Mouse (Mus musculus) embryonic facial prominence, embryonic 15.5 days (tissue): ENCODE data around the gene Kbtbd6. TPM values are rescaled to one million over a fixed set of nuclear protein-coding genes. Genes with fewer than 3 reads are reported as not detected.

Source experiments
- ATAC-seq: fragments of 200-750 bp; cut with Nextera tagmentation; 2 replicates; pipeline ENCODE4 v1.8.0; 2017; ENCODE audit warnings: low read depth, moderate TSS enrichment; ENCODE audit not compliant: insufficient number of reproducible peaks, low FRiP score, low TSS enrichment
- H3K27ac ChIP-seq: fragments of 300-500 bp; sonication (generic); replicated peaks from 2 replicates; pipeline ENCODE4 v1.5.1; 2015; ENCODE audit warnings: mild to moderate bottlenecking, inconsistent platforms
- H3K27me3 ChIP-seq: fragments of 300-500 bp; sonication (generic); 2 replicates; pipeline ENCODE4 v1.6.1; 2015; ENCODE audit warnings: inconsistent platforms
- H3K36me3 ChIP-seq: fragments of 300-500 bp; sonication (generic); 2 replicates; pipeline ENCODE4 v1.6.1; 2015; ENCODE audit warnings: mild to moderate bottlenecking, inconsistent platforms
- H3K4me1 ChIP-seq: fragments of 300-500 bp; sonication (generic); 2 replicates; pipeline ENCODE4 v1.6.1; 2015; ENCODE audit warnings: inconsistent platforms
- H3K4me2 ChIP-seq: fragments of 300-500 bp; sonication (generic); replicated peaks from 2 replicates; pipeline ENCODE4 v1.6.1; 2015; ENCODE audit warnings: mild to moderate bottlenecking, inconsistent platforms
- H3K4me3 ChIP-seq: fragments of 300-500 bp; sonication (generic); replicated peaks from 2 replicates; pipeline ENCODE4 v1.5.1; 2015; ENCODE audit warnings: mild to moderate bottlenecking, inconsistent platforms
- H3K9ac ChIP-seq: fragments of 300-500 bp; sonication (generic); 2 replicates; pipeline ENCODE4 v1.6.1; 2015; ENCODE audit warnings: inconsistent platforms
- H3K9me3 ChIP-seq: fragments of 300-500 bp; sonication (generic); replicated peaks from 2 replicates; pipeline ENCODE4 v1.6.1; 2016; ENCODE audit warnings: inconsistent platforms
- WGBS: fragments of 180-500 bp; shearing (Covaris S2); methylation state at CpG from one replicate; pipeline ENCODE4 v1.1.7; 2015; 5-methylcytosine and 5-hydroxymethylcytosine counted together
- polyA plus RNA-seq: library from polyadenylated mRNA; unstranded; fragments of >200 nt; fragmentation: Nextera tagmentation; extraction: Ambion mirVana; gene quantifications from 2 replicates; pipeline ENCODE4 v1.2.1, GENCODE M21; 2015

The Kbtbd6 gene
- polyA plus RNA-seq, 1 experiment from 2014 or later, result 2.7 TPM

DNA sequence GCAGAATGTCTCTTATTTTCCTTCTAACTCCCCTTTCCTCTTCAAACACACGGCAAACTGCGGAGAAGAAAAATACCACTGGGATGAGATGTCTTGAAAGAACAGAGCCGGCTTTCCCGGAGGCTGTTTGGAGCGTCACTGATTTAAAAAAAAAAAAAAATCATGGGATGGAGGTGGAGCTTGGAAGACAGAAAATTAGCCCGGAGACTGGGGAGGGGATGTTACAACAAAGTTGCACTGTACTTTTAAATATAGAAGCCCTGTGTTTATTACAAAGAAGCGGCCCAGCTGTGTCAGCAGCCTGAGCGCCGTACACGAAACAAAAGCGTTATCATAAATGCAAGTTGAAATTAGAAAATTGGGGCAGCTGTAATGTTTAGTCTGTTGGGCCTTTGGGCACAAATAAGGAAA lies 30.6 kb downstream of the Kbtbd6 start:
- Histone ChIP-seq H3K4me2 (peak overlapping the region; percentile 67), H3K4me3 (peak overlapping the region; percentile 99), H3K27ac (peak overlapping the region; percentile 100), H3K27me3 (no peaks in the 10 kb centered on the region), H3K9ac (peak overlapping the region; percentile 100), H3K9me3 (no peaks in the 10 kb centered on the region), H3K4me1 (peaks cover 47% of the 10 kb centered on the region), H3K36me3 (peaks cover 6% of the 10 kb centered on the region; the same call in 1 of the 2 replicates)
- ATAC-seq, result no peak
- under 1% methylated on average over 11 of the region's 11 CpGs for WGBS

DNA sequence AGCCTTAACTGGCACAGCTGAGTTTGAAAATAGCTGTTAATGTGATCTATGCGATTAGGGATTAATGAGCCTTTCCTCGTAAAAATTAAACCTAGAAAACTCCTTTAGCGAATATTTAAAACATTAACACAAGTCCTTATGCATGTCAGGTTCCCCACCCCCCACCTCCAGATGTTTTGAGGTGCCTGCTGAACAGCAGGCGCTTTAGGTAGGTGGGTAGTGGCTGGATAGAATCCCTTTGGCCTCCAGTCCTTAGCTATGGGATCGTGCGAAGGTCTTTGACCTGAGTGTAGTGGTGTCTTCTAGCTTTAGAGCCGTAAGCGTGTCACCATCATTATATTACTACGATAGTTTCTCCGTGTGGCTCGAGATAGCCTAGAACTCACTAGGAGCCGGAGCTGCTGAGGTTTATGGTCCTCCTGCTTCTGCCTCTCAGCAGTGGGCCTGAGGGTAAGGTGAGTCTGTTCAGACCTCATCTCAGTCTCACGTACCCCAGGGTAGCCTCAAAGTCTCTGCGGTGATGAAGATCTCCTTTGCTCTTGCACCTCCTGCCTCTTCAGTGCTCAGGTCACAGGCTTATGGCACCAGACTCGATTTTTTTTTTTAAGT lies 31.2 kb downstream of the Kbtbd6 start:
- Histone ChIP-seq H3K4me2 (peak overlapping the region; percentile 67), H3K27me3 (no peaks in the 10 kb centered on the region), H3K9ac (peak overlapping the region; percentile 100), H3K27ac (peak overlapping the region; percentile 100), H3K4me3 (peak overlapping the region; percentile 99), H3K36me3 (peaks cover 3% of the 10 kb centered on the region; the same call in 1 of the 2 replicates), H3K4me1 (peaks cover 52% of the 10 kb centered on the region), H3K9me3 (no peaks in the 10 kb centered on the region)
- 16% methylated on average over 15 of the region's 15 CpGs for WGBS
- ATAC-seq, result no peak

DNA sequence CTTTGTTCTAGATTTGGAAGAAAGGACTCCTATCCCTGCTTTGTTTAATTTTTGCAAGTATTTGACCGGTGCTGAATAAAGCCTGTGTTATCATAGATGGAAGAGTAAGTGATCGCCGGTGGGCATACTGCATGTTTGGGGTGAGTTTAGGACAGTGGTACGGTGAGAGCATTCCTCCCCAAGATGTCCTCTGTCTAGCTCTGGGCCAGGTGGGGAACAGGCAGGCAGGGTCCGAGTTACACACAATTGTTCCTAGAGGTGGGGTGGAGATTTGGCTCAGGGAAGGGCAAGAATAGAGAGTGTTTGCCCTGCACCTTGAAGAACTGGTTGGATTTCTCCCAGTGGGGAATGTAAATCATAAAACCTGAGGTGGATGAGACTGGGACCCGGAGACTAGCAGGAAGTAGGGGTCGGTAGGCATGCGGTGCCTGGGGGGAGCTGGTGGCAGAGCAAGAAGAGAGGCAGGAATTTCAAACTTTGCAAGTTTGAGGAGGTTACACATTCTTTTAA lies 32.0 kb downstream of the Kbtbd6 start:
- Histone ChIP-seq H3K4me3 (peak overlapping the region; percentile 99), H3K36me3 (peaks cover 3% of the 10 kb centered on the region; the same call in 1 of the 2 replicates), H3K4me2 (peak overlapping the region; percentile 67), H3K9me3 (no peaks in the 10 kb centered on the region), H3K9ac (no peak overlapping the region), H3K4me1 (peaks cover 55% of the 10 kb centered on the region), H3K27ac (peak overlapping the region; percentile 100), H3K27me3 (no peaks in the 10 kb centered on the region)
- ATAC-seq, result no peak
- 48% methylated on average over 8 of the region's 8 CpGs for WGBS

DNA sequence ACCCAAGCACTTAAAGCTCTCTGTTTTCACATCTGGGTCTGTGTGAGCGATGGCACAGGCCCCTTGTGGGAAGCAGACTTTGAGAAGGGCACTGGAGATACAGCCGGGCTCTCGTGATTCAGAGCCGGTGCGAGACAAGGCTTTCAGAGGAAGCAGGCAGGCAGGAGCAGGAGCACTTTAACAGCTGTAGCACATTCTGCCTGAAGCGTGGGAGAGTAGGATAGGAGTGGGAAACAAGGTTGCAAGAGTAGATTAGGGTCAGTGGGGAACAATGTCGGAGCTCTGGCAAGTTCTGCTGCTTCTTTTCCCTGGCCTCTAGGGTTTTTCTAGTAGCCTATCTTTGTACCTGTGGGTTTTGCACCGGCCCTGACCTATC lies 35.0 kb downstream of the Kbtbd6 start:
- no peaks in the 10 kb centered on the region for H3K36me3 ChIP-seq
- no peak for ATAC-seq
- H3K27me3 ChIP-seq, result no peaks in the 10 kb centered on the region
- peak overlapping the region; percentile 39; the same call in 1 of the 2 replicates for H3K4me3 ChIP-seq
- H3K9me3 ChIP-seq, result no peaks in the 10 kb centered on the region
- peak overlapping the region; percentile 56 for H3K4me2 ChIP-seq
- peaks cover 45% of the 10 kb centered on the region for H3K4me1 ChIP-seq
- H3K27ac ChIP-seq, result peak overlapping the region; percentile 44
- WGBS, result 23% methylated on average over 8 of the region's 8 CpGs
- no peak overlapping the region for H3K9ac ChIP-seq

DNA sequence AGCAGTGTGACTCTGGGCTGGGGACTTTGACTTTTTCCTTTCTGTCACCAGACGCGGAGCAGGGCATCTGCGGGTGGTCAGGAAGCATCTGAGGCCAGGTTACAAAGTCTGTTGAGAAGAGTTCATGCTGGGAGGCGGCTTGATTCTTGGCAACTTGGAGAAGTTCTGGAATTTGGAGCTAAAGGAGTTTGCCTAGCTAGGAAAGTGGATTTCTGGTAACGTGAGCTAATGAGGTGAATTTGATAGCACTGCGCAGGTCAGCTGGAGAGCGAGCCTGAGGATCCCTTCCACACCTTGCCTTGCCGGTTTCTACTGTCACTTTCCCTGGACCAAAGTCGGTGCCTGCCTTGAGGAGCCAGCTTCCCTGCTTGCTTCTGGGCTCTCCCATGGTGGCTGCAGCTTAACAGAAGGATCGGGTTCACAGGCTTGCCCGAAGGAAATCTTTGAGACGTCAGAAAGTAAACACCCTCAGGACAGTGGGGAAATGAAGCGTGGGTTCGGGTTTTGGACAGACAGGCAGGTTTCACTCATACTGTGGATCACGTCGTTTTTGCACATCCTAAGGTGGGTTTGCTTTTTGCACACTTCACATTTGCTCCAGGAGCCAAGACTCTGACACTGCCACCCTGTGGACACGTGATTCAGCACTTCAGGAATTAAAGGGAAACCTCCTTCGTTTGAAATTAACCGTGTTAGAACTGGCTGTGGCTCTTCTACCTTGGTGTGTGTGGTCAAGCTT lies 35.5 kb downstream of the Kbtbd6 start:
- 6% methylated on average over 19 of the region's 19 CpGs for WGBS
- peak overlapping the region; percentile 56 for H3K4me2 ChIP-seq
- peaks cover 45% of the 10 kb centered on the region for H3K4me1 ChIP-seq
- H3K36me3 ChIP-seq, result 0 out of 2 replicates have a peak, but pooled peaks cover 4% of the 10 kb centered on the region
- ATAC-seq, result no peak
- H3K9ac ChIP-seq, result no peak overlapping the region
- H3K4me3 ChIP-seq, result peak overlapping the region; percentile 39
- no peaks in the 10 kb centered on the region for H3K9me3 ChIP-seq
- no peaks in the 10 kb centered on the region for H3K27me3 ChIP-seq
- peak overlapping the region; percentile 44 for H3K27ac ChIP-seq

DNA sequence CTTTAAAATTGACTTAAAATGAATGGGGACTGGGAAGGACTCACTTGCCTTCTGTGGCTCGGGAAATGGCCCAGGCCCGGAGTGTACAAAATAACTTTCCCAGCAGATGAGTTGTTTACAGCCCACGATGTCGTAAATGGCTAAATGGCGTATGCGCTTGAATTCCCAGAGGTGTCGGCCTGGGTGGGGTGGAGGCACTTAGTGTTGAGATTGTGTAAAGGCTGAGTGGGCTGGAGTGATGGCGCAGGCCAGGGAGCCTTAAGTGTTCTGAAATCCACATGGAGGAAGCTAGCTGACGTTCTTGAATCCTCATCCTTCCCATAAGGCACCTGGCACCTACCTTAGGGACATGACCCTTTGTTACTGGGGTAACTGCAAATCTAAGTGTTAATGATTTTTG lies 36.9 kb downstream of the Kbtbd6 start:
- Histone ChIP-seq H3K27ac (no peak overlapping the region), H3K4me2 (no peak overlapping the region), H3K9ac (no peak overlapping the region), H3K27me3 (no peaks in the 10 kb centered on the region), H3K4me1 (peaks cover 36% of the 10 kb centered on the region), H3K9me3 (no peaks in the 10 kb centered on the region), H3K4me3 (no peak overlapping the region), H3K36me3 (0 out of 2 replicates have a peak, but pooled peaks cover 4% of the 10 kb centered on the region)
- ATAC-seq, result no peak
- 79% methylated on average over 9 of the region's 9 CpGs for WGBS

DNA sequence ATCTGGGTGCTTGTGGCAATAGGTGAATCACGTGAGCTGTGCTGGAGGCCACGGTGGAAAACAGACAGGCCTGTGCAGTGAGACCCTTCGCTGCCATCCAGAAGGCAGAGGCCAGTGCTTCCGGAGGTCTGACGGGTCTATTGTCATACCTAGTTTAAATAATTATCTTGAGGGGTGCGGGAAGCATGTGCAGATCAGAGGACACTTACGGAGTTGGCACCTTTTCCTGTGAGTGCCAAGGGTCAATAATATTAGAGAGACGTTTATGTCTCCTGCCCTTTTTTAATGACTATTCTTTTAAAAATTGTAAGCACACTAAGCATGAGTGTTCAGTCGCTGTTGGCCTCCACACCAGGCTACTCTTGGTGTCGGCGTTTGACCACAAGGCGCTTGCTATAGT lies 37.5 kb downstream of the Kbtbd6 start:
- Histone ChIP-seq H3K36me3 (0 out of 2 replicates have a peak, but pooled peaks cover 4% of the 10 kb centered on the region), H3K4me2 (no peak overlapping the region), H3K9ac (no peak overlapping the region), H3K4me1 (peaks cover 31% of the 10 kb centered on the region), H3K27me3 (no peaks in the 10 kb centered on the region), H3K9me3 (no peaks in the 10 kb centered on the region), H3K4me3 (no peak overlapping the region), H3K27ac (no peak overlapping the region)
- no peak for ATAC-seq
- 76% methylated on average over 12 of the region's 12 CpGs for WGBS

DNA sequence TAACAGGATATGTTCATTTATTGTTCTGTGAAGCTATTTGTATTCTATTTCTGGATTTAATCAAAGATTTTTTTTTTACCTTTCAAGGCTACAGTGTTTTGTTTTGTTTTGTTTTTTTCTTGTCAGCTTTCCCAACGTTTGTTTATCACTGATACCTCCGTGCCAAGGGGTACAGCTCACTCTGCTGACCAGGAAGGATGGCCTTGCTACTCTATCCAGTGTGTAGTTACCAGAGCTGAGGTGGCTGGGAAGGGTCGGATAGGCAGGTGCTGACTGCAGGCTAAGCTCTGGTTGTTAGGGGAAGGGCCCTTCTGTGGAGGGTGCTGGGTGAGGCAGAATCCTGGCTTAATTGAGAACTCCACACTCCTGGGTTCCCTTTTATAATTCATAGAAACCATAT lies 38.6 kb downstream of the Kbtbd6 start:
- Histone ChIP-seq H3K4me3 (no peak overlapping the region), H3K9me3 (no peaks in the 10 kb centered on the region), H3K4me1 (peaks cover 25% of the 10 kb centered on the region), H3K27ac (no peak overlapping the region), H3K9ac (no peak overlapping the region), H3K27me3 (no peaks in the 10 kb centered on the region), H3K36me3 (0 out of 2 replicates have a peak, but pooled peaks cover 4% of the 10 kb centered on the region), H3K4me2 (no peak overlapping the region)
- 70% methylated on average over 3 of the region's 3 CpGs for WGBS
- no peak for ATAC-seq

DNA sequence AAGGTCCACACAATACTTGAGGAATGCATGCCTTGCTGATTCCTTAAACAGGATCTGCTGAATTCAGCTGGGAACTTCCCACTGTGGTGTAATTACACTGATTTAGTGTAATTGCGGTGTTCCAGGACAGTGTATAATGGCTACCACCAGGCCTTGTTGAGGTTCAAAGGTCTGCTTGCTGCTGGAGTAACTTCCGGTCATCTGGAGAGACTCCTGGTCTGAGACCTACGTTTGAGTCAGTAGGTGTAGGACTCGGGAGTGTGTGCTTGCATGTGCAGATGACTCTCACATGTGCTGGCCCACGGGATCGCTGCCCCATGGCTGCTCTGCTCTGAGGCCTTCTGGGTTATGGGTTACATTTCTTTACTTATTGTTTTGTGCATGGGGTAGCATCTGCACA lies 42.7 kb downstream of the Kbtbd6 start:
- WGBS, result 55% methylated on average over 6 of the region's 6 CpGs

DNA sequence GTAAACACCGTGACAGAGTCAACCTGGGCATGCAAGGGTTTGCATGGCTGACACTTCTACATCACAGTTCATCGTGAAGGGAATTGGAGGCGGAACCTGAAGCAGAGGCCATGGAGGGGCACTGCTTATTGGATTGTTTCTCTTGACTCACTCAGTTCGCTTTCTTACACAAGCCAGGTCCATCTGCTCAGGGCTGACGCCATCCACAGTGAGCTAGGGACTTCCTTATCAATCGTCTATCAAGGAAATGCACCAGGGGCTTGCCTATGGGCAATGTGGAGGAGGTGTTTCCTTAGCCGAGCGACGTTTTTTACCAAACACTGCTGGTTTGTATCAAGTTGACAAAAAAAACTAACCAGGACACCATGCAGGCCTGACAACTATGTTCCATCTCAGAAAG lies 47.7 kb downstream of the Kbtbd6 start:
- WGBS, result 71% methylated on average over 9 of the region's 9 CpGs
- H3K4me1 ChIP-seq, result peaks cover 7% of the 10 kb centered on the region; the same call in 1 of the 2 replicates
- no peak overlapping the region for H3K4me3 ChIP-seq
- no peaks in the 10 kb centered on the region for H3K9me3 ChIP-seq
- H3K36me3 ChIP-seq, result 0 out of 2 replicates have a peak, but pooled peaks cover 6% of the 10 kb centered on the region
- no peak overlapping the region for H3K4me2 ChIP-seq
- ATAC-seq, result no peak
- H3K27me3 ChIP-seq, result no peaks in the 10 kb centered on the region
- no peak overlapping the region for H3K27ac ChIP-seq
- no peak overlapping the region for H3K9ac ChIP-seq

More for the DNA sequence above, 42.7 kb downstream of the Kbtbd6 start:
- Histone ChIP-seq H3K9ac (no peak overlapping the region), H3K36me3 (0 out of 2 replicates have a peak, but pooled peaks cover 4% of the 10 kb centered on the region), H3K4me2 (no peak overlapping the region), H3K4me3 (no peak overlapping the region), H3K9me3 (no peaks in the 10 kb centered on the region), H3K4me1 (no peaks in the 10 kb centered on the region), H3K27me3 (no peaks in the 10 kb centered on the region), H3K27ac (no peak overlapping the region)
- ATAC-seq, result no peak

DNA sequence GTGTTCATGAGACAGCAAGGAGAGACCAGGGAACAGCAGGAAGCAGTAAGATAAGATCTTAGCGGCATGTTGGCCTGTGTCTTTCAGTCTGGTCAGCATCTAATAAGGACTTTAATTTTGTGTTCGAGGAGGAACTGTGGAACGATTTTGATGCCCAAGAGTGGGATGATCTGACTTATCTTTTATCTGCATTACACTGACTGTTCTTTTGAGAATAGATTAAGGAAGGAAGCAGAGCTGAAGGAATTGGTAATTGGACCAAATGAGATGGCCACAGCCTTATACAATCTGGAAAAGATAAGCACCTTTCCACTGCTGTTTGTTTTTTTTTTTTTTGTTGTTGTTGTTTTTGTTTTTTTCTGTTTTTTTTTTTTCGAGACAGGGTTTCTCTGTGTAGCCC lies 49.1 kb downstream of the Kbtbd6 start:
- H3K27ac ChIP-seq, result no peak overlapping the region
- H3K9me3 ChIP-seq, result no peaks in the 10 kb centered on the region
- no peak for ATAC-seq
- 0 out of 2 replicates have a peak, but pooled peaks cover 6% of the 10 kb centered on the region for H3K36me3 ChIP-seq
- H3K9ac ChIP-seq, result no peak overlapping the region
- no peak overlapping the region for H3K4me3 ChIP-seq
- 76% methylated on average over 4 of the region's 4 CpGs for WGBS
- peaks cover 7% of the 10 kb centered on the region; the same call in 1 of the 2 replicates for H3K4me1 ChIP-seq
- no peak overlapping the region for H3K4me2 ChIP-seq
- H3K27me3 ChIP-seq, result no peaks in the 10 kb centered on the region
